Mouse (Mus musculus): ENCODE measurements around the gene Ell. TPM values are rescaled to one million over a fixed set of nuclear protein-coding genes. Genes with fewer than 3 reads are reported as not detected.

The Ell gene
- polyA plus RNA-seq, 1 experiment: 45.6 TPM

GRCm38 (mm10) chr8:70538024-70538579 lies 1.2 kb upstream of the Ell start:
- Histone ChIP-seq H3K36me3 (ENCODE audit: control insufficient read depth, insufficient read depth, low read length) (peaks cover 25% of the 10 kb centered on the region), H3K27me3 (ENCODE audit: control insufficient read depth, insufficient read depth, low read length) (no peaks in the 10 kb centered on the region), H3K4me3 (ENCODE audit: low read depth, low read length) (peak overlapping the region; percentile 69), H3K27ac (ENCODE audit: insufficient read depth, low read depth, low read length) (peak overlapping the region; percentile 89), H3K4me1 (ENCODE audit: control insufficient read depth, insufficient read depth, insufficient read length, low read length) (peaks cover 10% of the 10 kb centered on the region; the same call in 1 of the 2 replicates)
- WGBS: 7% methylated on average over 24 of the region's 24 CpGs
- TF ChIP-seq CTCF (IDR thresholded peaks at IDR 0.05; ENCODE audit: extremely low read depth, insufficient read length, insufficient replicate concordance, low read depth, low read length) (no peak), POLR2A (IDR thresholded peaks at IDR 0.05; ENCODE audit: low read depth, low read length) (peak; percentile 61; the same call in 1 of the 2 replicates)

- WGBS: under 1% methylated on average over 32 of the region's 32 CpGs
- Histone ChIP-seq H3K27ac (ENCODE audit: insufficient read depth, low read depth, low read length) (peak overlapping the region; percentile 99), H3K36me3 (ENCODE audit: control insufficient read depth, insufficient read depth, low read length) (peaks cover 25% of the 10 kb centered on the region), H3K4me3 (ENCODE audit: low read depth, low read length) (peak overlapping the region; percentile 91), H3K4me1 (ENCODE audit: control insufficient read depth, insufficient read depth, insufficient read length, low read length) (peaks cover 16% of the 10 kb centered on the region), H3K27me3 (ENCODE audit: control insufficient read depth, insufficient read depth, low read length) (no peaks in the 10 kb centered on the region)
- TF ChIP-seq CTCF (IDR thresholded peaks at IDR 0.05; ENCODE audit: extremely low read depth, insufficient read length, insufficient replicate concordance, low read depth, low read length): no peak
- 0 out of 2 replicates have a peak, but pooled peaks have one; percentile 4 for TF ChIP-seq POLR2A (IDR thresholded peaks at IDR 0.05; ENCODE audit: low read depth, low read length)
Observed at GRCm38 (mm10) chr8:70538633-70539076, 602 bp upstream of the Ell start.

- Histone ChIP-seq H3K27ac (ENCODE audit: insufficient read depth, low read depth, low read length) (peak overlapping the region; percentile 86), H3K36me3 (ENCODE audit: control insufficient read depth, insufficient read depth, low read length) (peaks cover 11% of the 10 kb centered on the region), H3K27me3 (ENCODE audit: control insufficient read depth, insufficient read depth, low read length) (no peaks in the 10 kb centered on the region), H3K4me3 (ENCODE audit: low read depth, low read length) (peak overlapping the region; percentile 91), H3K4me1 (ENCODE audit: control insufficient read depth, insufficient read depth, insufficient read length, low read length) (peaks cover 23% of the 10 kb centered on the region)
- WGBS: under 1% methylated on average over 4 of the region's 4 CpGs
- TF ChIP-seq CTCF (IDR thresholded peaks at IDR 0.05; ENCODE audit: extremely low read depth, insufficient read length, insufficient replicate concordance, low read depth, low read length) (no peak), POLR2A (IDR thresholded peaks at IDR 0.05; ENCODE audit: low read depth, low read length) (no peak)
Observed at GRCm38 (mm10) chr8:70540013-70540506, 803 bp downstream of the Ell start.

- Histone ChIP-seq H3K4me1 (ENCODE audit: control insufficient read depth, insufficient read depth, insufficient read length, low read length) (peaks cover 23% of the 10 kb centered on the region), H3K27ac (ENCODE audit: insufficient read depth, low read depth, low read length) (peak overlapping the region; percentile 86), H3K36me3 (ENCODE audit: control insufficient read depth, insufficient read depth, low read length) (peaks cover 6% of the 10 kb centered on the region), H3K4me3 (ENCODE audit: low read depth, low read length) (peak overlapping the region; percentile 91), H3K27me3 (ENCODE audit: control insufficient read depth, insufficient read depth, low read length) (no peaks in the 10 kb centered on the region)
- WGBS: 8% methylated on average over 7 of the region's 7 CpGs
- TF ChIP-seq CTCF (IDR thresholded peaks at IDR 0.05; ENCODE audit: extremely low read depth, insufficient read length, insufficient replicate concordance, low read depth, low read length): no peak
- peak; percentile 51; the same call in 1 of the 2 replicates for TF ChIP-seq POLR2A (IDR thresholded peaks at IDR 0.05; ENCODE audit: low read depth, low read length)
Observed at GRCm38 (mm10) chr8:70540507-70541071, 1.3 kb downstream of the Ell start.

- Histone ChIP-seq H3K27me3 (ENCODE audit: control insufficient read depth, insufficient read depth, low read length) (no peaks in the 10 kb centered on the region), H3K4me1 (ENCODE audit: control insufficient read depth, insufficient read depth, insufficient read length, low read length) (peaks cover 24% of the 10 kb centered on the region), H3K27ac (ENCODE audit: insufficient read depth, low read depth, low read length) (peak overlapping the region; percentile 86), H3K36me3 (ENCODE audit: control insufficient read depth, insufficient read depth, low read length) (peaks cover 4% of the 10 kb centered on the region), H3K4me3 (ENCODE audit: low read depth, low read length) (peak overlapping the region; percentile 91)
- WGBS: 37% methylated on average over 5 of the region's 5 CpGs
- TF ChIP-seq CTCF (IDR thresholded peaks at IDR 0.05; ENCODE audit: extremely low read depth, insufficient read length, insufficient replicate concordance, low read depth, low read length) (no peak), POLR2A (IDR thresholded peaks at IDR 0.05; ENCODE audit: low read depth, low read length) (no peak)
Observed at GRCm38 (mm10) chr8:70541081-70541480, 1.8 kb downstream of the Ell start.

GRCm38 (mm10) chr8:70544200-70544687 lies 5.0 kb downstream of the Ell start:
- Histone ChIP-seq H3K27me3 (ENCODE audit: control insufficient read depth, insufficient read depth, low read length) (no peaks in the 10 kb centered on the region), H3K4me3 (ENCODE audit: low read depth, low read length) (no peak overlapping the region), H3K27ac (ENCODE audit: insufficient read depth, low read depth, low read length) (peak overlapping the region; percentile 84), H3K4me1 (ENCODE audit: control insufficient read depth, insufficient read depth, insufficient read length, low read length) (peaks cover 19% of the 10 kb centered on the region), H3K36me3 (ENCODE audit: control insufficient read depth, insufficient read depth, low read length) (no peaks in the 10 kb centered on the region)
- TF ChIP-seq CTCF (IDR thresholded peaks at IDR 0.05; ENCODE audit: extremely low read depth, insufficient read length, insufficient replicate concordance, low read depth, low read length) (peak; percentile 61; the same call in 1 of the 2 replicates), POLR2A (IDR thresholded peaks at IDR 0.05; ENCODE audit: low read depth, low read length) (no peak)
- 17% methylated on average over 6 of the region's 6 CpGs for WGBS

GRCm38 (mm10) chr8:70546412-70546811 lies 7.2 kb downstream of the Ell start:
- Histone ChIP-seq H3K27me3 (ENCODE audit: control insufficient read depth, insufficient read depth, low read length) (no peaks in the 10 kb centered on the region), H3K27ac (ENCODE audit: insufficient read depth, low read depth, low read length) (no peak overlapping the region), H3K4me3 (ENCODE audit: low read depth, low read length) (no peak overlapping the region), H3K4me1 (ENCODE audit: control insufficient read depth, insufficient read depth, insufficient read length, low read length) (peaks cover 16% of the 10 kb centered on the region), H3K36me3 (ENCODE audit: control insufficient read depth, insufficient read depth, low read length) (no peaks in the 10 kb centered on the region)
- WGBS: 74% methylated on average over 4 of the region's 4 CpGs
- no peak for TF ChIP-seq CTCF (IDR thresholded peaks at IDR 0.05; ENCODE audit: extremely low read depth, insufficient read length, insufficient replicate concordance, low read depth, low read length)
- TF ChIP-seq POLR2A (IDR thresholded peaks at IDR 0.05; ENCODE audit: low read depth, low read length): no peak

Data from small intestine, adult 2 months (tissue).